Mouse (Mus musculus) testis, postnatal 14 days (tissue): ENCODE measurements around the gene Rpap3.
"Not testable (repeated sequence)": the region's sequence is repeated elsewhere in the genome, so short reads cannot be mapped to it uniquely, and the experiment has no call there.

Experiments
- DNase-seq: peaks from one replicate; pipeline ENCODE4 v3.0.0; 2021; ENCODE audit warnings: low spot score

The Rpap3 gene

DNA sequence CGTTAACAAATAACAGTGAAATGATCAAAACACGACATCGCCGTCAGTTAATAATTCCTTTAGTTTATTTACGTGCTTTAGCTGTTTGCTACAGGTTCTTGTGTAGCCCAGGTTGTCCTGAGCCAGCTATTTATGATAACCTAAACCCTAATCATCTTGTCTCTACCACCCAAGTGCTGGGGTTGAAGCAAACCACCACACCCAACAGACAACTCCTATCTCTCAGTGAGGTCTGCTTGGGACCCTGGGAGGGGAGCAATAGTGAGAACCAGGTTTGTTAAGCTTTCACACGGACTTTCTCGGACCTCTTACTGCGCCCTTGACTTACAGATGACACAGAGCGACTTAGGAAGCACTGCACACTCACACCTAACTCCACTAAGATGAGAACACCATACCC lies 21.5 kb downstream of the Rpap3 start:
- no peak for DNase-seq

DNA sequence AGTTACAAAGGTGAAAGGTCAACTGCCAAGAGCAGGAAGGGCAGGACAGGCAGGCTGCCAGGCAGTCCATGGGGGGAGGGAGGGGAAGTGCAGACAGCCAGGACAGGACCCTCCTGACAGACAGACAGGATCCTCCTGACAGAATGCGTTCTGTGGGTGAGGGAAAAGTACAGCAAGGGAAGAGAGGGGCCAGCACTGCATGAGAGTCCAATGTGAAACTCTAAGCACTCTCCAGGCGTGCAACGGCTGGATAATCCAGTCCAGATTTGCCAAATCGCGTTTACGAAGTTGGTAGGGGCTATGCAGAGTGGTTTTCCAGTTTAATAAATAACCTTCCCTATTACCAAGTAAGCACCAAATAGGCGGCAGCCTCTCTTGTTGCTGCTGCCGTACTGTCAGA lies 23.6 kb downstream of the Rpap3 start:
- no peak for DNase-seq

DNA sequence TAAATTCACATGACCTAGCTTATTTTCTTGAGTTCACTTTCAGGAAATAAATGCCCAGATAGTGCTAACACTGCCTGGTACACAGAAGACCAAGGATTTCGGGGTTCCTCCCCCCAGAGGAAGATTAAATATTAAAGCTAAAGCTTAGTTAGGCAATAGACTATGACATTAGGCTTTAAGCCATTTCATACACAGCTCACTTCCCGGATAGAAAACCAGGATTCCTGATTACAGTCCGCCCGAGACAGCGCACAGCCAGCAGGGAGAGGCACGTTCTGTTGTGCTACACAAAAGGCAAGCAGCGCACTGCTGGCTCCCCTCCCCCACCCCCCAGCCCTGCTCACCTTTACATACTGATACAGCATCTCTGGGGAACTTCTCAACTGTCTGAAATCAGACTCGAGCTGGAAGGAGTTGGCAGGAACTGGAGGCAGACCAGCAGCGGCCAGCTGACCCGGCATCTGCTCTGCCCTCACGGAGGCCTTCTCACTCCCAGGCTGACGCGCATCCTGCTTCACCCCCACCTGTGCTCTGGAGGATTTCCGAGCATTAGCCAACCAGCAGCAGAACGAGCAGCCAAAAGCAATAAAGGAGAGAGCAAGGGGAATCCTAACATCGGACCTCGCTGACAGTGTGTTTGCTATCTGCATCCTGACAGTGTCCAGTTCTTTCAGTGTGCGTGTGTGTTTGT lies 25.5 kb downstream of the Rpap3 start:
- DNase-seq, result no peak

GRCm38 (mm10) chr15:97677341-97677740 lies 28.3 kb downstream of the Rpap3 start:
- no peak for DNase-seq

GRCm38 (mm10) chr15:97675927-97676326 lies 29.7 kb downstream of the Rpap3 start:
- DNase-seq, result no peak

- DNase-seq, result no peak
These were observed 31.2 kb downstream of the Rpap3 start for GRCm38 (mm10) chr15:97674423-97674822.

DNA sequence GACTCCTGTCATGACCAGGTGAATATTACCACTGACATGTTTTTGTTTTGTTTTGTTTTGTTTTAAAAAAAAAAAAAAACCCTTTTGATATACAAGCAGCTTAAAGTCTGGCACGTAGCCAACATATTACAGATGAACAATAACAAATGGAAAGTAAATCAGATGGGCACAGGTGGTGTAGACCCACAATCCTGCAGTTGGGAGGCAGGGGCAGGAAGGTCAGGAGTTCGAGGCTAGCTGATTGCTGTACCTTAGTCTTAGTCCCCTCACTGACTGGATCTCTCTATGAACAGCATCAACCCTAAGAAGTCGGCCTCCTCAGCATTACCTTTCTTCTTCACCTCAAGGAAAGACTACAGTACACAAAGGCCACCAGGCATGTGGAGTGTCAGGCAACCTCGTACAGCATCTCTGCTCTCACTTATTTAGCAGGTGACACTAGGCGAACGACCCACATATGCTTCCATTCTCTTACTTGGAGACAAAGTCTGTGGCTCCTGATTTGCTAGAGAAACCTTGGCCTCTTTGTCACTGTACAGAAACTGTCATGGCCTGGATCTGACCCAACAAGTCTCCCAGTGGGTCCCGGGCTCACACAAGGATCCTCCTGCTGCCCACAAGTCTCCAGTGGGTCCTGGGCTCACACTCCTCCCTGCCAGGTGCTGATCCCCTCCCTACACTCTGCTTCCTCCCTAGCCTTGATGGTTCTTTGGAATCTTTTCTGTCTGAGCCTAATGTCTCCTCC lies 32.2 kb downstream of the Rpap3 start:
- DNase-seq, result no peak

DNA sequence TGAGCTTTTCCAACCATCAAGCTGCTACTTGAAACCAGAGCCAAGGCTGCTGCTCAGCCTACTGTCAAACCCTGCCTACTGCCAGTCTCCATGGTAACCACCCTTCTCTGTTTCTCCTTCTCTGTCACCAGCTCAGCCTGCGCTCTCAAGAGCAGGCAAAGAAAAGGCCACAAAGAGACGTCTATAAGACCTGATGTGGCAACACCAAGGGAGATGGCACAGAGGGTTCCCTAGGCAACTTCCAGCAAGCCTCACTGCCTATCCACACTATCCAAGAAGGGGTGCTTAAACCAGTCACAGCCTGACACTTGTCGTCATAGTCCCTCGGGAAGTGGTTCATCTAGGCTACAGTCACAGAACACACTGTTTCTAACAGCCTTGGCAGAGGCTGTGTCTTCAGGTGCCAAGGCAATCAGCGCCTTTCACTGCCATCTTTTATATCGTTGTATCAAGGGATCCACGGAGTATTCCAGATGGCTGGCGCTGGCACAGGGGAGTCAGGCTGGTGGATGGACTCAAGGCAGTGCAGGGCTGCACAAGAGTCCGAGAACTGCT lies 33.3 kb downstream of the Rpap3 start:
- DNase-seq, result no peak

- DNase-seq, result no peak
These were observed 35.1 kb downstream of the Rpap3 start for GRCm38 (mm10) chr15:97670554-97670953.

DNA sequence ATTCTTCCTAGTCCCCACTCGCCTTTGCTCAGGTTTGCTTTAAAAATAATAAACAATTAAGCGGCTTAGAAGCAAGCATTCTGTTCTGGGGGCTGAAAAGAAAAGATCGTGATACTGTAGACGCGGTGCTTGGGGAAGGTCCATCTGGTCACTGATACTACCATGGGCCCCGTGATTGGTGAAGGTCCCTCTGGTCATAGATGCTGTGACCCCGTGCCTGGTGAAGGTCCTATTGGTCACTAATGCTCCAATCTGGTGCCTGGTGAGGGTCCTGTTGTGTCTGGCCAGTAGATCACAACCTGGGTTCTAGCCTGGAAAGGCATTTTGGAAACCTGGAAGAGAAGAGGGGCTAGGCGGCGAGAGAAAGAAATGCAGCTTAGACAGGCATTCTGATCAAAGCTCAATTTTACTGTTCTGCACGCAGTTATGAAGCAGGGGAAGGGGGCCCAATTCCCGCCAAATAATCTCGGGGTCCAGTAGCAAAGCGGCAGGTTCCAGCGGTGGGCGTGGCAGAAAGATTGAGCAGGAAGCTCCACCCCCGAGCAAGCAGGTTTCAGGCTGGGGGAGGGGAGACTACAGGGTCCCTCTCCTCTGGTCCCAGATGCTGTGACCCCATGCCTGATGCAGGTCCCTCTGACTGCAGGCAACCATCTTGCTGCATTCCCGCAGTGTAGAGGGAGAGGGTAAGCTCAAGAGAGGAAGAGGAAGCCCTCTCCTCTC lies 37.3 kb downstream of the Rpap3 start:
- DNase-seq, result not testable (repeated sequence)

- DNase-seq, result peak; percentile 38
These were observed 38.2 kb downstream of the Rpap3 start for GRCm38 (mm10) chr15:97667437-97667836.

- DNase-seq, result no peak
These were observed 39.2 kb downstream of the Rpap3 start for GRCm38 (mm10) chr15:97666457-97666770.

- DNase-seq, result no peak
These were observed 39.7 kb downstream of the Rpap3 start for GRCm38 (mm10) chr15:97665770-97666456.

GRCm38 (mm10) chr15:97664981-97665668 lies 40.5 kb downstream of the Rpap3 start:
- DNase-seq, result no peak

GRCm38 (mm10) chr15:97663750-97664406 lies 41.7 kb downstream of the Rpap3 start:
- peak; percentile 57 for DNase-seq

- DNase-seq, result no peak
These were observed 46.9 kb downstream of the Rpap3 start for GRCm38 (mm10) chr15:97658755-97659116.

DNA sequence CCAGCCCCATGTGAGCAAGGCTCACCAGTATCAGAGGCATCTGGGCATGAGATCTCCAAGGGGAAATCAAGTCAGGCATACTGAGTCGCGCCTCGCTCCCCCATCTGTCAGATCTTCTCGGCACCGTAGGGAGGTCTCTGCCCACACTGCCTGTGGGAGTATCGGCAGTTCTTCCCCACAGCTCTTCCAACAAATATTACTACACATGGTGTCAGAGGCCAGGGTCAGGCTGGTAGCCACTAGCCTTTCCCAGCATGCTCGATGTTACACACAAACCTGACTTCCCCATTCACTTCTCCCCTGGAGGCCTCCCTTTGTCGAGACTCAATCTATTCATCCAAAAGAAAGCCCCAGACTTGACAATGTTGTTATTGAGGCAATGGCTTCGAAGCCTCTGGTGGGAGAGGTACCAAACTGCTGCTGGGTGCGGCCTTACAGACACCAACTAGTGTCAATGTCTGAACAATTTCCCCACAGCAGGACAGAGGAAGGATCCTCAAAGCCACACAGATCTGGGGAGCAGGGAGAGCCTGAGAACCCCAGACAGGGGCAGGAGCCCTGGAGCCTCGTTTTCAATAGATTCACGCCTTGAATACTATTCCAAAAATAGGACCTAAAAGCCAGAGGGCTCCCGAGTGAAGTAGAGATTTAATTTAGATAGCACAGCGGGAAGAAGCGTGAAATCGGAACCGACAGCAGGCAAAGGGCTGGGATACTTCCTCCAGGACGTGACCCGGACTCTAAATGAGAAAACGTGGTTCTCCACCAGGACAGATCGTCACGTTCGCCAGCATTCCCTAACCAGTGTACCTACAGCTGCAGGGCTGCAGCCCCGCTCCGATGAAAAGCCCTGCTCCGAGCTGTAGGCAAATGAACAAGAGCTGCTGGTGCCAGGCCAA lies 47.5 kb downstream of the Rpap3 start:
- DNase-seq, result no peak

- no peak for DNase-seq
These were observed 48.2 kb downstream of the Rpap3 start for GRCm38 (mm10) chr15:97657420-97657819.

DNA sequence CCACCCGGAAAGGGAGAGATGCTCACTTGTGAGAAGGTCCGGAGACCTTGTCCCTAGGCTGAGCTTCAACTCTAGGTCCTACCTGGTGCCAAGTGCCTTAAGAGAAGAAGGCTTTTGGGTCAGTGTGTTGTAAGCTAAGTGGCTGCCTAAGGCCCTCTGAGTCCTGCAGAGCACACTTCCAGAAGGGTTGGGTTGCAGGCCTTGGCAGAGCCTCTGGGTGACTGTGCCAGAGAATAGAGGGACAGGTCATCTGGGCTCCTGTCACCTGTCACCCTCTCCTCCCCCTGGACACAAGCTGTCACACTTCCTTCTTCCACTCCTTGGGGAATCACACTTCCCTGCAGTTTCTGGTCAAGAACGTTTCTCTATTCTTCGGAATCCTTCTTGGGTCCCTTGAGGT lies 55.9 kb downstream of the Rpap3 start:
- DNase-seq, result no peak

DNA sequence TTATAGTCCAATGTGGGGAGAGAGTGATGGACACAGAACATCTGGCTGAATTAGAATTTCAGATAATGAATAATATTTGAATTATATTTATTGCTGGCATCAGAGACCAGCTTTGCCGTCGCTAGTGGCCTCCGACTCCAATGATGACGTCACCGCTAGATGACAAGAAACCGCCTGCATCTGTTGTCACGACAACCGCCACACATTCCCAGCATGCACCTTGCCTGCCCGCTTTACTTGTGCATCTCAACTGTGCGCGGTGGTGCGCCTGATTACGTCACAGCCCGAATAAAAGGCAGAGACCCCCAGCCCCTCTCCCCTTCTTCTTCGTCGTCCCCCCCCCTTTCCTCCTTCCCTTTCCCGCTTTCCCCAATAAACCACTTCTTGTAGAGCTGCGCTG lies 57.4 kb downstream of the Rpap3 start:
- no peak for DNase-seq
